ENCODE assay signal across 10 mouse cellular contexts in genomic region chr6:98842924-98843323, GRCm38 (mm10).
A peak's percentile ranks its signal among the peaks of the same experiment; 100 is the strongest.
DNase-seq lines count a peak whose midpoint lies in the region; ATAC-seq and TF ChIP-seq lines count a peak whose summit lies in the region.
"Had no signal": no experiment of that assay in that cellular context is flagged by ENCODE, and none has a peak within 500 bp of the region (broad histone marks: within the 10 kb centered on the region; RNA-seq: fewer than 3 reads in every experiment).

No protein-coding gene starts in this region.

- no peak for TF ChIP-seq EP300 in CH12.LX (IDR thresholded peaks at IDR 0.05; ENCODE audit: low read length)

- no peak overlapping the region for H3K9ac ChIP-seq in CH12.LX (ENCODE audit: insufficient read depth, low read depth)
- no peak overlapping the region for H3K9ac ChIP-seq in intestine, embryonic 16.5 days (ENCODE audit: low read depth, low read length)
- no peak overlapping the region for H3K9ac ChIP-seq in stomach, embryonic 16.5 days (ENCODE audit: low read length)
- H3K9ac ChIP-seq in neural tube, embryonic 15.5 days (replicated peaks), result no peak overlapping the region
- no peak overlapping the region for H3K9ac ChIP-seq in liver, embryonic 11.5 days (ENCODE audit: low read depth, low read length)
- H3K9ac ChIP-seq: forebrain, embryonic 15.5 days had no signal

- peak; percentile 82 for DNase-seq in heart, adult 11 months
- no peak for DNase-seq in heart, postnatal 36 days
- peak; percentile 72 for DNase-seq in CH12.LX (ENCODE audit: extremely low read depth)
- no peak for DNase-seq in gastrocnemius, postnatal 36 days
- no peak for DNase-seq in liver, embryonic 11.5 days (ENCODE audit: low spot score)
- DNase-seq: kidney, adult 18-20 months had no signal

- intact Hi-C loops in heart, postnatal 36 days (cut with DNase I), result no loop called here
- intact Hi-C loops in gastrocnemius, postnatal 36 days (cut with DNase I), result no loop called here

- no peak for TF ChIP-seq POLR2A in CH12.LX (IDR thresholded peaks at IDR 0.05; ENCODE audit: low read depth, low read length)

- H3K4me2 ChIP-seq in CH12.LX (ENCODE audit: insufficient read depth, low read depth, poor library complexity, severe bottlenecking), result no peak overlapping the region
- no peak overlapping the region for H3K4me2 ChIP-seq in intestine, embryonic 16.5 days (ENCODE audit: low read depth, low read length)
- no peak overlapping the region for H3K4me2 ChIP-seq in stomach, embryonic 16.5 days (ENCODE audit: low read depth, low read length)
- no peak overlapping the region for H3K4me2 ChIP-seq in neural tube, embryonic 15.5 days
- H3K4me2 ChIP-seq in liver, embryonic 11.5 days, result no peak overlapping the region
- H3K4me2 ChIP-seq: forebrain, embryonic 15.5 days had no signal

- 41% methylated on average over 4 of the region's 4 CpGs for whole genome bisulfite sequencing in intestine, embryonic 16.5 days
- 40% methylated on average over 4 of the region's 4 CpGs for WGBS in stomach, embryonic 16.5 days
- 51% methylated on average over 4 of the region's 4 CpGs for WGBS in neural tube, embryonic 15.5 days
- 29% methylated on average over 4 of the region's 4 CpGs for WGBS in liver, embryonic 11.5 days

- no peaks in the 10 kb centered on the region for H3K9me3 ChIP-seq in CH12.LX (replicated peaks; ENCODE audit: low read length)
- H3K9me3 ChIP-seq in intestine, embryonic 16.5 days (ENCODE audit: control insufficient read depth, low read length), result no peaks in the 10 kb centered on the region
- no peaks in the 10 kb centered on the region for H3K9me3 ChIP-seq in stomach, embryonic 16.5 days (replicated peaks; ENCODE audit: control insufficient read depth, low read length)
- H3K9me3 ChIP-seq in neural tube, embryonic 15.5 days (replicated peaks), result no peaks in the 10 kb centered on the region
- H3K9me3 ChIP-seq in liver, embryonic 11.5 days (ENCODE audit: control insufficient read depth, low read length), result no peaks in the 10 kb centered on the region
- H3K9me3 ChIP-seq: forebrain, embryonic 15.5 days had no signal

- peaks cover 21 to 55% of the 10 kb centered on the region in 2 experiments for H3K4me1 ChIP-seq in CH12.LX (ENCODE audit: control insufficient read depth in 1 of 2, insufficient read depth in 2 of 2)
- peaks cover 6% of the 10 kb centered on the region for H3K4me1 ChIP-seq in intestine, embryonic 16.5 days (ENCODE audit: control insufficient read depth, insufficient read depth, low read length)
- peaks cover 6% of the 10 kb centered on the region; the same call in 1 of the 2 replicates for H3K4me1 ChIP-seq in stomach, embryonic 16.5 days (ENCODE audit: control insufficient read depth, insufficient read depth, low read length)
- no peaks in the 10 kb centered on the region for H3K4me1 ChIP-seq in neural tube, embryonic 15.5 days
- peaks cover 2% of the 10 kb centered on the region; the same call in 1 of the 2 replicates for H3K4me1 ChIP-seq in liver, embryonic 11.5 days (replicated peaks; ENCODE audit: control insufficient read depth, insufficient read depth, low read length)
- H3K4me1 ChIP-seq: forebrain, embryonic 15.5 days had no signal

- peak; percentile 99 for ATAC-seq in intestine, embryonic 16.5 days
- peak; percentile 92 for ATAC-seq in stomach, embryonic 16.5 days (ENCODE audit: insufficient read depth, low FRiP score)
- ATAC-seq in neural tube, embryonic 15.5 days (ENCODE audit: low FRiP score), result no peak
- ATAC-seq in liver, embryonic 11.5 days (replicated peaks; ENCODE audit: low FRiP score), result no peak
- ATAC-seq: forebrain, embryonic 15.5 days had no signal

- no peaks in the 10 kb centered on the region for H3K36me3 ChIP-seq in CH12.LX (replicated peaks in 1 of 2; ENCODE audit: control insufficient read depth in 1 of 2, insufficient read depth in 1 of 2, low read length in 1 of 2)
- H3K36me3 ChIP-seq in intestine, embryonic 16.5 days (ENCODE audit: control insufficient read depth, insufficient read depth, low read length), result no peaks in the 10 kb centered on the region
- H3K36me3 ChIP-seq in stomach, embryonic 16.5 days (ENCODE audit: control insufficient read depth, insufficient read depth, low read length), result no peaks in the 10 kb centered on the region
- no peaks in the 10 kb centered on the region for H3K36me3 ChIP-seq in neural tube, embryonic 15.5 days
- no peaks in the 10 kb centered on the region for H3K36me3 ChIP-seq in liver, embryonic 11.5 days (ENCODE audit: control insufficient read depth, insufficient read depth, low read length)
- H3K36me3 ChIP-seq: forebrain, embryonic 15.5 days had no signal

- no peaks in the 10 kb centered on the region for H3K79me2 ChIP-seq in CH12.LX (replicated peaks; ENCODE audit: control insufficient read depth, extremely low read depth, insufficient read depth, poor library complexity, severe bottlenecking)

- TF ChIP-seq RAD21 in CH12.LX (IDR thresholded peaks at IDR 0.05; ENCODE audit: low read depth, low read length), result no peak

- no peaks in the 10 kb centered on the region for H3K27me3 ChIP-seq in CH12.LX (replicated peaks)
- no peaks in the 10 kb centered on the region for H3K27me3 ChIP-seq in intestine, embryonic 16.5 days (replicated peaks; ENCODE audit: control insufficient read depth, insufficient read depth, low read length)
- no peaks in the 10 kb centered on the region for H3K27me3 ChIP-seq in stomach, embryonic 16.5 days (ENCODE audit: control insufficient read depth, insufficient read depth, low read length)
- no peaks in the 10 kb centered on the region for H3K27me3 ChIP-seq in neural tube, embryonic 15.5 days (replicated peaks)
- H3K27me3 ChIP-seq in liver, embryonic 11.5 days (replicated peaks; ENCODE audit: control insufficient read depth, insufficient read depth, low read length), result no peaks in the 10 kb centered on the region
- H3K27me3 ChIP-seq: forebrain, embryonic 15.5 days had no signal

- dilution Hi-C loops in CH12.LX (cut with MboI; ENCODE audit: extremely low pct_ligation_motif_present, extremely low pct_unique_long_range_greater_than_20kb, low sequenced_read_pairs), result no loop called here

- in situ Hi-C loops in CH12.LX (cut with MboI; ENCODE audit: low pct_ligation_motif_present, low pct_unique_long_range_greater_than_20kb, low sequenced_read_pairs), result no loop called here

- TF ChIP-seq CTCF in CH12.LX (conservative IDR thresholded peaks at IDR 0.05 in 1 of 2, IDR thresholded peaks at IDR 0.05 in 1 of 2; ENCODE audit: low read depth in 2 of 2, low read length in 2 of 2), result no peak

- H3K27ac ChIP-seq in CH12.LX (ENCODE audit: insufficient read depth, low read depth), result no peak overlapping the region
- H3K27ac ChIP-seq in intestine, embryonic 16.5 days (ENCODE audit: low read length), result peak overlapping the region; percentile 37
- no peak overlapping the region for H3K27ac ChIP-seq in stomach, embryonic 16.5 days (ENCODE audit: low read length)
- H3K27ac ChIP-seq in neural tube, embryonic 15.5 days (replicated peaks), result no peak overlapping the region
- H3K27ac ChIP-seq in liver, embryonic 11.5 days (ENCODE audit: low read depth, low read length), result no peak overlapping the region
- H3K27ac ChIP-seq: forebrain, embryonic 15.5 days had no signal

- no peak overlapping the region for H3K4me3 ChIP-seq in CH12.LX (replicated peaks in 1 of 3; ENCODE audit: low read depth in 2 of 3, low read length in 2 of 3, poor library complexity in 1 of 3)
- no peak overlapping the region for H3K4me3 ChIP-seq in intestine, embryonic 16.5 days (ENCODE audit: low read length)
- no peak overlapping the region for H3K4me3 ChIP-seq in stomach, embryonic 16.5 days (replicated peaks; ENCODE audit: low read length)
- H3K4me3 ChIP-seq in neural tube, embryonic 15.5 days (replicated peaks), result no peak overlapping the region
- H3K4me3 ChIP-seq in liver, embryonic 11.5 days (ENCODE audit: low read depth, low read length), result no peak overlapping the region
- H3K4me3 ChIP-seq: forebrain, embryonic 15.5 days had no signal

TF ChIP-seq in CH12.LX, 34 proteins besides CTCF, POLR2A, EP300 and RAD21:
- no peak for TF ChIP-seq KAT2A (IDR thresholded peaks at IDR 0.05; ENCODE audit: insufficient replicate concordance, low read length)
- no peak for TF ChIP-seq CHD2 (IDR thresholded peaks at IDR 0.05; ENCODE audit: low read length)
- TF ChIP-seq HCFC1 (IDR thresholded peaks at IDR 0.05; ENCODE audit: low read depth, low read length), result peak; percentile 39; the same call in 1 of the 2 replicates
- TF ChIP-seq SMC3 (IDR thresholded peaks at IDR 0.05; ENCODE audit: low read depth, low read length), result no peak
- no peak for TF ChIP-seq ZMIZ1 (IDR thresholded peaks at IDR 0.05; ENCODE audit: low read depth, low read length)
- TF ChIP-seq ELF1 (IDR thresholded peaks at IDR 0.05; ENCODE audit: low read depth, low read length), result peak; percentile 50; the same call in 1 of the 2 replicates
- no peak for TF ChIP-seq JUND (conservative IDR thresholded peaks at IDR 0.05; ENCODE audit: low read depth, low read length)
TF ChIP-seq in CH12.LX: peak in this region for 2.

Comparison
In these comparisons a context has a peak if more than half of its experiments do, and no peak if none do; other contexts are left out.
1. DNase-seq: peak in heart, adult 11 months (single experiment) and CH12.LX (single experiment); none in heart, postnatal 36 days (0 of 2), gastrocnemius, postnatal 36 days (0 of 2) and liver, embryonic 11.5 days (single experiment).
2. ATAC-seq: peak in intestine, embryonic 16.5 days (single experiment) and stomach, embryonic 16.5 days (single experiment); none in neural tube, embryonic 15.5 days (single experiment) and liver, embryonic 11.5 days (single experiment).